Mouse (Mus musculus) embryonic fibroblast, embryonic 13.5 days (primary cell): ENCODE data around the gene Specc1. TPM values are rescaled to one million over a fixed set of nuclear protein-coding genes. Genes with fewer than 3 reads are reported as not detected.

Source experiments
- H3K27ac ChIP-seq: 2 replicates; pipeline ENCODE4 v1.5.1; 2012; ENCODE audit warnings: low read length, control low read depth, inconsistent platforms; ENCODE audit not compliant: insufficient read depth
- H3K4me1 ChIP-seq: 2 replicates; pipeline ENCODE4 v1.6.1; 2011; ENCODE audit warnings: low read length; ENCODE audit not compliant: control insufficient read depth, insufficient read depth
- H3K4me3 ChIP-seq: 2 replicates; pipeline ENCODE4 v1.5.1; 2011; ENCODE audit warnings: mild to moderate bottlenecking, control low read depth, low read length; ENCODE audit not compliant: insufficient read depth
- CTCF ChIP-seq: IDR thresholded peaks from 2 replicates; pipeline ENCODE4 v1.5.1; 2011; ENCODE audit warnings: mild to moderate bottlenecking, control low read depth, low read length, moderate library complexity, borderline replicate concordance; ENCODE audit not compliant: insufficient read depth
- POLR2A ChIP-seq: IDR thresholded peaks from 2 replicates; pipeline ENCODE4 v1.6.1; 2011; ENCODE audit warnings: low read depth, mild to moderate bottlenecking, control low read depth, low read length, moderate library complexity
- polyA plus RNA-seq: library from polyadenylated mRNA; stranded (reverse); fragments of >200 nt; gene quantifications from 2 replicates; pipeline ENCODE4 v1.2.4, GENCODE M21; 2011; ENCODE audit warnings: low read depth; ENCODE audit not compliant: missing spikeins, insufficient read length

The Specc1 gene
- polyA plus RNA-seq, 1 experiment, result 47.3 TPM

DNA sequence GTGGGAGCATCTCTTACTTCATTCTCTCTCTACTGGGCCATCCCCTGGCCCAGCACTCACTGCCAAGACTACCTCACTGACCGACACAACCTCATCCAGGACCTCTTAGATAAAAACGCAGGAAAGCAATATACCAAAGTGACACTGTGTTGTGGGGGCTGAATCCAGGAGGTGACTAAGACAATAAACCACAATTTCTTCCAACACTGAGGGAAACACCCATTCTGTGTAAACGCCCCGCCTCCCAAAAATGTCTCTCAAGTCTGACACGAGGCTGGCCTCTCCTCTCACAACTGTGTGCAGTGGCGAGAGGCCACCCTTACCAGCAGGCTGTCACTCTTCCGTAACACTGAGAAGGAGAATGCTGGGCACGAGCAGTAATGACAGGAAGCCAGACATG lies 311.8 kb downstream of the Specc1 start:
- Histone ChIP-seq H3K27ac (no peak overlapping the region), H3K4me1 (peaks cover 8% of the 10 kb centered on the region), H3K4me3 (no peak overlapping the region)
- TF ChIP-seq CTCF (no peak), POLR2A (no peak)

DNA sequence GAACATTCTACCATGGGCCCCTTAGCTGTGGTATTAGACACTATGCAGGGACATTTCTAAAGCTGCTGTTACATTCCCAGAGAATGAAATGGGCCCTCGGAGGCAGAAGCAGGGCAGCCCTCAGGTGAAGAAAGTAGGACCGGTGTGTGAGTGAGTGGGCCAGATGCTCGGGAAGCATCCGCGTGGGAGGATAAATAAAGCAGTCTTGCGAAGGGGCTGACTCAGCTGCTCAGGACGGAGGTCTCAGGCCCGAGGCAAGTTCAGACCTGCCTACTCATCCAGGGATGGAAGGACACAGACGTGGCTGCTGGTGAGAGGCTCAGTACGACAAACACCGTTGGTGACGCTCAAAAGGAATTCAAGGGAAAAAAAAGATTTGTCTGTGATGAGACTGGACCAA lies 312.5 kb downstream of the Specc1 start:
- Histone ChIP-seq H3K4me3 (no peak overlapping the region), H3K4me1 (peaks cover 8% of the 10 kb centered on the region), H3K27ac (no peak overlapping the region)
- TF ChIP-seq POLR2A, result no peak
- TF ChIP-seq CTCF, result no peak

DNA sequence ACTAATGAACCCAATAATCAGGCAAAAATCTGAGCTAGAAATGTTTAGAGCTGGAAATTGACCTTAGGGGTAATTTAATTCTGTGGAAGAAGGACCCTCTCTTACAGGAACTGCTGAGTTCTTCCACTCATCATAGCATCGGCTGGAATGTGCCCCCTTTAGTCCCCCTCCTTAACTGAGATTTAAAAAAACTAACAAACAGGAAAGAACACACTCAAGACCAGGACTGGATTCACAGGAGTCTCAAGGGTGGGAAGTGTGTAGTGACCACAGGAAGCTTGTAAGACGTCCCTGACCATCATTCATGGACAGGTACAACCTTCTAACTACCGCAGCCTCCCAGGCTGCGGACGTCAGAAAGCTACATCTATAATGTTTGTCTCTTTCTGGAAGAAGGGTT lies 314.3 kb downstream of the Specc1 start:
- peaks cover 8% of the 10 kb centered on the region for H3K4me1 ChIP-seq
- no peak for TF ChIP-seq POLR2A
- H3K4me3 ChIP-seq, result no peak overlapping the region
- no peak overlapping the region for H3K27ac ChIP-seq

Other genes with a start within 250 kb of the Specc1 start
- not detected in 2 replicates for gene Slc5a10, start 235.9 kb upstream of the Specc1 start, polyA plus RNA-seq
- 17.6 and 23.3 TPM in 2 replicates for gene Prpsap2, start 194.7 kb upstream of the Specc1 start, polyA plus RNA-seq
- gene Ulk2, start 101.7 kb upstream of the Specc1 start, polyA plus RNA-seq, result 36.0 and 46.1 TPM in 2 replicates
- 17.6 and 20.0 TPM in 2 replicates for gene Akap10, start 26.5 kb upstream of the Specc1 start, polyA plus RNA-seq